Mouse (Mus musculus): ENCODE measurements around the gene Fam120a.

DNA sequence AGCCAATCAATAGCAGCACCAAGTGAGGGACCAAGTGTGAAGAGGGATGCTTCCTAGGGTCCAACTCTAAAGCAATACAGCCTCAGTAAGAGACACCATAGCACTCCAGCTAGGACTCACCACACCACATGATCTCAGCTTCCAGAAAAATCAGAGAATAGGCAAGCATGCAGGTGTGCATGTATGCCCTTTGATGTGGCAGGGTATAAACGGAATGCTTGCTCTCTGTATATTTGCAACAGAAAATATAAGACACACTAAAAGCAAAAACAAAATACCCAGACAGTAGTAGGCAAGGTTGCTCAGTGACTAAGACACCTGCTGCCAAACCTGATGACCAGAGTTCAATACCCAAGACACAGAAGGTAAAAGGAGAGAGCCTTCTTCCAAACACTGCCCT is 124.3 kb downstream of the Fam120a start:
- TF ChIP-seq CTCF (conservative IDR thresholded peaks at IDR 0.05; ENCODE audit: low read length) (no peak), POU5F1 (IDR thresholded peaks at IDR 0.05; ENCODE audit: borderline replicate concordance, low read length) (no peak), NANOG (IDR thresholded peaks at IDR 0.05; ENCODE audit: borderline replicate concordance, low read length) (no peak)
